Mouse (Mus musculus): ENCODE measurements around the gene Gm10486. TPM values are rescaled to one million over a fixed set of nuclear protein-coding genes. Genes with fewer than 3 reads are reported as not detected.
"Not testable (repeated sequence)": the region's sequence is repeated elsewhere in the genome, so short reads cannot be mapped to it uniquely, and the experiment has no call there.

Gm10486 gene
- total RNA-seq (2014; fragmentation: Nextera tagmentation) (not detected in 2 replicates), total RNA-seq (2017) (not detected in 2 replicates)

- ATAC-seq (replicated peaks; ENCODE audit: low FRiP score, low TSS enrichment, poor library complexity, severe bottlenecking) = not testable (repeated sequence)
Observed at GRCm38 (mm10) chrX:35067084-35067483, at the start of gene Gm10486. Gene Gm10486, plus strand, starts transcription at chrX:35067384.
